Mouse (Mus musculus): ENCODE measurements around the gene Hapln3.

Gene Hapln3

GRCm38 (mm10) chr7:79130843-79131444 lies at the start of gene Hapln3:
Gene Hapln3 (minus strand): TSS chr7:79131018.
- no peak for DNase-seq (ENCODE audit: low read depth, low spot score)

- DNase-seq (ENCODE audit: low read depth, low spot score): no peak
These were observed 43.0 kb upstream of the Hapln3 start for GRCm38 (mm10) chr7:79173800-79174199.

GRCm38 (mm10) chr7:79171782-79172181 lies 41.0 kb upstream of the Hapln3 start:
- DNase-seq (ENCODE audit: low read depth, low spot score): no peak

- no peak for DNase-seq (ENCODE audit: low read depth, low spot score)
These were observed 36.3 kb upstream of the Hapln3 start for GRCm38 (mm10) chr7:79167006-79167562.

- DNase-seq (ENCODE audit: low read depth, low spot score): no peak
These were observed 28.6 kb upstream of the Hapln3 start for GRCm38 (mm10) chr7:79159406-79159805.

- no peak for DNase-seq (ENCODE audit: low read depth, low spot score)
These were observed 18.7 kb upstream of the Hapln3 start for GRCm38 (mm10) chr7:79149522-79149921.

GRCm38 (mm10) chr7:79148711-79149266 lies 18.0 kb upstream of the Hapln3 start, which contains the start of gene Mfge8:
Gene Mfge8 (minus strand): TSS chr7:79149060.
- no peak for DNase-seq (ENCODE audit: low read depth, low spot score)

GRCm38 (mm10) chr7:79147931-79148653 lies 17.3 kb upstream of the Hapln3 start:
- DNase-seq (ENCODE audit: low read depth, low spot score): no peak

- no peak for DNase-seq (ENCODE audit: low read depth, low spot score)
These were observed 16.4 kb upstream of the Hapln3 start for GRCm38 (mm10) chr7:79147011-79147837.

GRCm38 (mm10) chr7:79140897-79141296 lies 10.1 kb upstream of the Hapln3 start:
- DNase-seq (ENCODE audit: low read depth, low spot score): peak; percentile 26

GRCm38 (mm10) chr7:79139891-79140591 lies 9.2 kb upstream of the Hapln3 start:
- DNase-seq (ENCODE audit: low read depth, low spot score): peak; percentile 9

GRCm38 (mm10) chr7:79139328-79139824 lies 8.6 kb upstream of the Hapln3 start:
- DNase-seq (ENCODE audit: low read depth, low spot score): no peak

GRCm38 (mm10) chr7:79133391-79133790 lies 2.6 kb upstream of the Hapln3 start:
- DNase-seq (ENCODE audit: low read depth, low spot score): no peak

GRCm38 (mm10) chr7:79130385-79130784 lies 433 bp downstream of the Hapln3 start:
- no peak for DNase-seq (ENCODE audit: low read depth, low spot score)

GRCm38 (mm10) chr7:79129883-79130282 lies 935 bp downstream of the Hapln3 start:
- no peak for DNase-seq (ENCODE audit: low read depth, low spot score)

- no peak for DNase-seq (ENCODE audit: low read depth, low spot score)
These were observed 7.4 kb downstream of the Hapln3 start for GRCm38 (mm10) chr7:79123465-79123864.

GRCm38 (mm10) chr7:79113848-79114247 lies 17.0 kb downstream of the Hapln3 start:
- DNase-seq (ENCODE audit: low read depth, low spot score): no peak

GRCm38 (mm10) chr7:79096492-79096891 lies 34.3 kb downstream of the Hapln3 start:
- no peak for DNase-seq (ENCODE audit: low read depth, low spot score)

GRCm38 (mm10) chr7:79089111-79089510 lies 41.7 kb downstream of the Hapln3 start:
- peak; percentile 5 for DNase-seq (ENCODE audit: low read depth, low spot score)

GRCm38 (mm10) chr7:79080572-79081399 lies 50.0 kb downstream of the Hapln3 start:
- DNase-seq (ENCODE audit: low read depth, low spot score): no peak
